ENCODE assay signal across 17 mouse cellular contexts in genomic region chr19:3268218-3268980, GRCm38 (mm10). TPM values are rescaled to one million over a fixed set of nuclear protein-coding genes. Genes with fewer than 3 reads are reported as not detected.
A peak's percentile ranks its signal among the peaks of the same experiment; 100 is the strongest.
DNase-seq lines count a peak whose midpoint lies in the region; ATAC-seq lines count a peak whose summit lies in the region.
"Had no signal": no experiment of that assay in that cellular context is flagged by ENCODE, and none has a peak within 500 bp of the region (broad histone marks: within the 10 kb centered on the region; RNA-seq: fewer than 3 reads in every experiment).

No protein-coding gene starts in this region.

- H3K4me1 ChIP-seq in liver, embryonic 11.5 days (replicated peaks; ENCODE audit: control insufficient read depth, insufficient read depth, low read length) = no peaks in the 10 kb centered on the region
- no peaks in the 10 kb centered on the region for H3K4me1 ChIP-seq in midbrain, embryonic 11.5 days (ENCODE audit: control insufficient read depth, insufficient read depth, low read length)
- H3K4me1 ChIP-seq: forebrain, embryonic 13.5 days; heart, embryonic 13.5 days; limb, embryonic 15.5 days had no signal

- no peak overlapping the region for H3K27ac ChIP-seq in liver, embryonic 11.5 days (ENCODE audit: low read depth, low read length)
- no peak overlapping the region for H3K27ac ChIP-seq in midbrain, embryonic 11.5 days (ENCODE audit: low read depth, low read length)
- H3K27ac ChIP-seq: forebrain, embryonic 13.5 days; heart, embryonic 13.5 days; limb, embryonic 15.5 days had no signal

- peaks cover 36% of the 10 kb centered on the region for H3K36me3 ChIP-seq in liver, embryonic 11.5 days (ENCODE audit: control insufficient read depth, insufficient read depth, low read length)
- peaks cover 32% of the 10 kb centered on the region for H3K36me3 ChIP-seq in midbrain, embryonic 11.5 days (ENCODE audit: control insufficient read depth, insufficient read depth, low read length)

- H3K9ac ChIP-seq in liver, embryonic 11.5 days (ENCODE audit: low read depth, low read length) = no peak overlapping the region
- H3K9ac ChIP-seq in midbrain, embryonic 11.5 days (ENCODE audit: low read length) = no peak overlapping the region
- H3K9ac ChIP-seq: forebrain, embryonic 13.5 days; heart, embryonic 13.5 days; limb, embryonic 15.5 days; lung, embryonic 14.5 days had no signal

- H3K4me2 ChIP-seq in liver, embryonic 11.5 days = no peak overlapping the region
- no peak overlapping the region for H3K4me2 ChIP-seq in midbrain, embryonic 11.5 days
- H3K4me2 ChIP-seq: forebrain, embryonic 13.5 days; heart, embryonic 13.5 days; limb, embryonic 15.5 days; lung, embryonic 14.5 days had no signal

- ATAC-seq in liver, embryonic 11.5 days (replicated peaks; ENCODE audit: low FRiP score) = no peak
- ATAC-seq in midbrain, embryonic 11.5 days (ENCODE audit: low FRiP score) = no peak
- ATAC-seq: forebrain, embryonic 13.5 days; hindbrain, embryonic 16.5 days; midbrain, embryonic 16.5 days had no signal

- no peak overlapping the region for H3K4me3 ChIP-seq in liver, embryonic 11.5 days (ENCODE audit: low read depth, low read length)
- no peak overlapping the region for H3K4me3 ChIP-seq in midbrain, embryonic 11.5 days (ENCODE audit: low read depth, low read length)
- H3K4me3 ChIP-seq: forebrain, embryonic 13.5 days; heart, embryonic 13.5 days; limb, embryonic 15.5 days had no signal

- no peaks in the 10 kb centered on the region for H3K9me3 ChIP-seq in liver, embryonic 11.5 days (ENCODE audit: control insufficient read depth, low read length)
- no peaks in the 10 kb centered on the region for H3K9me3 ChIP-seq in midbrain, embryonic 11.5 days (ENCODE audit: control insufficient read depth, low read length)
- H3K9me3 ChIP-seq: forebrain, embryonic 13.5 days; heart, embryonic 13.5 days; limb, embryonic 15.5 days had no signal

- no peaks in the 10 kb centered on the region for H3K27me3 ChIP-seq in liver, embryonic 11.5 days (replicated peaks; ENCODE audit: control insufficient read depth, insufficient read depth, low read length)
- no peaks in the 10 kb centered on the region for H3K27me3 ChIP-seq in midbrain, embryonic 11.5 days (ENCODE audit: control insufficient read depth, insufficient read depth, low read length)
- H3K27me3 ChIP-seq: forebrain, embryonic 13.5 days; heart, embryonic 13.5 days; limb, embryonic 15.5 days had no signal

- DNase-seq in adrenal gland, postnatal 4 days (ENCODE audit: low spot score in 2 of 2) = peak; percentile 1 to 2
- no peak for DNase-seq in adrenal gland, postnatal 25 days
- DNase-seq in layer of hippocampus, adult 9-11 months = peak; percentile 1
- no peak for DNase-seq in layer of hippocampus, postnatal 14 days (ENCODE audit: low spot score in 2 of 2)
- DNase-seq in right cerebral cortex, postnatal 4 days = peak; percentile 1
- DNase-seq in right cerebral cortex, adult 2 months (ENCODE audit: low spot score in 2 of 2) = no peak
- peak; percentile 26 for DNase-seq in liver, embryonic 11.5 days (ENCODE audit: low spot score)
- no peak for DNase-seq in midbrain, embryonic 11.5 days (ENCODE audit: low spot score, missing footprints)
- DNase-seq: cerebellum, adult 11-12 months; heart, postnatal 4 days; kidney, adult 8-10 months; lung, embryonic 14.5 days had no signal

- 95% methylated on average over 17 of the region's 17 CpGs for WGBS in liver, embryonic 11.5 days
- WGBS in midbrain, embryonic 11.5 days = 93% methylated on average over 17 of the region's 17 CpGs

RNA-seq across cellular contexts. Expression of gene Mrpl21, which starts 14.3 kb away (rescaled TPM):
- 10 to 100 TPM; 70.8 to 71.9 TPM for total RNA-seq in adrenal gland, postnatal 4 days (2021)
- total RNA-seq in adrenal gland, postnatal 25 days (2021) = 67.9 and 69.7 TPM in 2 replicates
- total RNA-seq in layer of hippocampus, postnatal 14 days (2021) = 10 to 100 TPM; 52.2 to 57.4 TPM
- 154 and 156 TPM in 2 replicates for polyA plus RNA-seq in liver, embryonic 11.5 days (2014; fragmentation: Nextera tagmentation; extraction: Ambion mirVana)
- polyA plus RNA-seq in midbrain, embryonic 11.5 days (2014; fragmentation: Nextera tagmentation; extraction: Ambion mirVana) = 125 and 131 TPM in 2 replicates

RNA-seq across cellular contexts. Expression of gene Ighmbp2, which starts 14.4 kb away (rescaled TPM):
- total RNA-seq in adrenal gland, postnatal 4 days (2021) = 10 to 100 TPM; 11.0 to 11.9 TPM
- 6.4 and 9.1 TPM in 2 replicates for total RNA-seq in adrenal gland, postnatal 25 days (2021)
- 10 to 100 TPM; 10.1 to 10.3 TPM for total RNA-seq in layer of hippocampus, postnatal 14 days (2021)
- polyA plus RNA-seq in liver, embryonic 11.5 days (2014; fragmentation: Nextera tagmentation; extraction: Ambion mirVana) = 7.4 and 8.8 TPM in 2 replicates
- 5.1 and 6.8 TPM in 2 replicates for polyA plus RNA-seq in midbrain, embryonic 11.5 days (2014; fragmentation: Nextera tagmentation; extraction: Ambion mirVana)

RNA-seq across cellular contexts. Expression of gene Cpt1a, which starts 53.7 kb away (rescaled TPM):
- 100 to 1,000 TPM; 225 to 242 TPM for total RNA-seq in adrenal gland, postnatal 4 days (2021)
- total RNA-seq in adrenal gland, postnatal 25 days (2021) = 392 and 423 TPM in 2 replicates
- total RNA-seq in layer of hippocampus, postnatal 14 days (2021) = 10 to 100 TPM; 29.1 to 34.5 TPM
- 15.0 and 15.8 TPM in 2 replicates for polyA plus RNA-seq in liver, embryonic 11.5 days (2014; fragmentation: Nextera tagmentation; extraction: Ambion mirVana)
- polyA plus RNA-seq in midbrain, embryonic 11.5 days (2014; fragmentation: Nextera tagmentation; extraction: Ambion mirVana) = 8.7 and 11.0 TPM in 2 replicates

Comparison
In these comparisons a context has a peak if more than half of its experiments do, and no peak if none do; other contexts are left out.
1. DNase-seq: peak in adrenal gland, postnatal 4 days (2 of 2), layer of hippocampus, adult 9-11 months (single experiment), right cerebral cortex, postnatal 4 days (single experiment) and liver, embryonic 11.5 days (single experiment); none in adrenal gland, postnatal 25 days (single experiment), layer of hippocampus, postnatal 14 days (0 of 2), right cerebral cortex, adult 2 months (0 of 2) and midbrain, embryonic 11.5 days (single experiment).
2. RNA of gene Cpt1a, which starts 53.7 kb away (total RNA-seq): 392 to 423 TPM in adrenal gland, postnatal 25 days and 225 to 242 TPM in adrenal gland, postnatal 4 days; 29.1 to 34.5 TPM in layer of hippocampus, postnatal 14 days; every median in the first group is over 4 times any median in the second.